Mouse (Mus musculus): ENCODE results near the gene Acad10. TPM values are rescaled to one million over a fixed set of nuclear protein-coding genes. Genes with fewer than 3 reads are reported as not detected.

Acad10 gene
- polyA plus RNA-seq, 2 experiments = 1.7 to 2.2 TPM

- Histone ChIP-seq H3K4me3 (ENCODE audit: insufficient read depth in 1 of 2, low read depth in 2 of 2, low read length in 2 of 2) (no peak overlapping the region), H3K27me3 (ENCODE audit: control insufficient read depth, insufficient read depth, low read length) (no peaks in the 10 kb centered on the region), H3K4me2 (ENCODE audit: low read depth) (no peak overlapping the region), H3K27ac (no peak overlapping the region), H3K9ac (replicated peaks) (no peak overlapping the region), H3K36me3 (replicated peaks; ENCODE audit: control insufficient read depth, insufficient read depth, low read depth) (peaks cover 27% of the 10 kb centered on the region), H3K9me3 (ENCODE audit: control insufficient read depth, low read length) (no peaks in the 10 kb centered on the region), H3K4me1 (replicated peaks; ENCODE audit: control insufficient read depth in 2 of 2, insufficient read depth in 2 of 2, low read length in 1 of 2) (no peaks in the 10 kb centered on the region; a peak in 1 of 4 replicates)
- no peak for DNase-seq (ENCODE audit: low read depth in 3 of 3, low spot score in 3 of 3)
- TF ChIP-seq EP300 (IDR thresholded peaks at IDR 0.05; ENCODE audit: low read depth) (no peak), CTCF (IDR thresholded peaks at IDR 0.05; ENCODE audit: low read depth) (no peak)
- ATAC-seq (ENCODE audit: insufficient read depth) = no peak
- 75% methylated on average over 6 of the region's 6 CpGs for WGBS (ENCODE audit: insufficient replicate concordance)
Measured at GRCm38 (mm10) chr5:121668411-121668810, 8.1 kb upstream of the Acad10 start.

GRCm38 (mm10) chr5:121667067-121667466 lies 6.8 kb upstream of the Acad10 start:
- TF ChIP-seq CTCF (IDR thresholded peaks at IDR 0.05; ENCODE audit: low read depth) (no peak), EP300 (IDR thresholded peaks at IDR 0.05; ENCODE audit: low read depth) (no peak)
- DNase-seq (ENCODE audit: low read depth in 3 of 3, low spot score in 3 of 3) (no peak), ATAC-seq (ENCODE audit: insufficient read depth) (no peak)
- H3K27ac ChIP-seq = no peak overlapping the region
- H3K4me2 ChIP-seq (ENCODE audit: low read depth) = no peak overlapping the region
- no peaks in the 10 kb centered on the region for H3K27me3 ChIP-seq (ENCODE audit: control insufficient read depth, insufficient read depth, low read length)
- no peaks in the 10 kb centered on the region for H3K9me3 ChIP-seq (ENCODE audit: control insufficient read depth, low read length)
- peaks cover 30% of the 10 kb centered on the region for H3K36me3 ChIP-seq (replicated peaks; ENCODE audit: control insufficient read depth, insufficient read depth, low read depth)
- no peak overlapping the region for H3K4me3 ChIP-seq (ENCODE audit: insufficient read depth in 1 of 2, low read depth in 2 of 2, low read length in 2 of 2)
- H3K9ac ChIP-seq (replicated peaks) = no peak overlapping the region
- WGBS (ENCODE audit: insufficient replicate concordance) = 59% methylated on average over 4 of the region's 4 CpGs
- H3K4me1 ChIP-seq (replicated peaks; ENCODE audit: control insufficient read depth in 2 of 2, insufficient read depth in 2 of 2, low read length in 1 of 2) = peaks cover 0 to 2% of the 10 kb centered on the region in 2 experiments; a peak in 1 of 4 replicates

GRCm38 (mm10) chr5:121664971-121665370 lies 4.7 kb upstream of the Acad10 start:
- Histone ChIP-seq H3K4me1 (replicated peaks; ENCODE audit: control insufficient read depth in 2 of 2, insufficient read depth in 2 of 2, low read length in 1 of 2) (peaks cover 4 to 12% of the 10 kb centered on the region in 2 experiments; a peak in 3 of 4 replicates), H3K27me3 (ENCODE audit: control insufficient read depth, insufficient read depth, low read length) (no peaks in the 10 kb centered on the region), H3K9ac (replicated peaks) (no peak overlapping the region), H3K9me3 (ENCODE audit: control insufficient read depth, low read length) (no peaks in the 10 kb centered on the region), H3K27ac (no peak overlapping the region), H3K4me3 (ENCODE audit: insufficient read depth in 1 of 2, low read depth in 2 of 2, low read length in 2 of 2) (no peak overlapping the region), H3K4me2 (ENCODE audit: low read depth) (no peak overlapping the region), H3K36me3 (replicated peaks; ENCODE audit: control insufficient read depth, insufficient read depth, low read depth) (peaks cover 30% of the 10 kb centered on the region)
- 89% methylated on average over 9 of the region's 9 CpGs for WGBS (ENCODE audit: insufficient replicate concordance)
- TF ChIP-seq EP300 (IDR thresholded peaks at IDR 0.05; ENCODE audit: low read depth) (no peak), CTCF (IDR thresholded peaks at IDR 0.05; ENCODE audit: low read depth) (no peak)
- ATAC-seq (ENCODE audit: insufficient read depth) (no peak), DNase-seq (ENCODE audit: low read depth in 3 of 3, low spot score in 3 of 3) (no peak)

- no peak for TF ChIP-seq EP300 (IDR thresholded peaks at IDR 0.05; ENCODE audit: low read depth)
- TF ChIP-seq CTCF (IDR thresholded peaks at IDR 0.05; ENCODE audit: low read depth) = no peak
- WGBS (ENCODE audit: insufficient replicate concordance) = 76% methylated on average over 6 of the region's 6 CpGs
- DNase-seq (ENCODE audit: low read depth in 3 of 3, low spot score in 3 of 3) (no peak), ATAC-seq (ENCODE audit: insufficient read depth) (no peak)
- Histone ChIP-seq H3K27ac (no peak overlapping the region), H3K4me1 (replicated peaks; ENCODE audit: control insufficient read depth in 2 of 2, insufficient read depth in 2 of 2, low read length in 1 of 2) (peaks cover 4 to 17% of the 10 kb centered on the region in 2 experiments), H3K9ac (replicated peaks) (no peak overlapping the region), H3K36me3 (replicated peaks; ENCODE audit: control insufficient read depth, insufficient read depth, low read depth) (peaks cover 30% of the 10 kb centered on the region), H3K27me3 (ENCODE audit: control insufficient read depth, insufficient read depth, low read length) (no peaks in the 10 kb centered on the region), H3K9me3 (ENCODE audit: control insufficient read depth, low read length) (no peaks in the 10 kb centered on the region), H3K4me3 (ENCODE audit: insufficient read depth in 1 of 2, low read depth in 2 of 2, low read length in 2 of 2) (no peak overlapping the region), H3K4me2 (ENCODE audit: low read depth) (no peak overlapping the region)
Measured at GRCm38 (mm10) chr5:121664078-121664477, 3.8 kb upstream of the Acad10 start.

- no peak for ATAC-seq (ENCODE audit: insufficient read depth)
Measured at GRCm38 (mm10) chr5:121663456-121663855, 3.1 kb upstream of the Acad10 start.

More at GRCm38 (mm10) chr5:121663456-121663855, 3.1 kb upstream of the Acad10 start:
- no peaks in the 10 kb centered on the region for H3K27me3 ChIP-seq (ENCODE audit: control insufficient read depth, insufficient read depth, low read length)
- H3K9ac ChIP-seq (replicated peaks) = no peak overlapping the region
- H3K4me1 ChIP-seq (replicated peaks; ENCODE audit: control insufficient read depth in 2 of 2, insufficient read depth in 2 of 2, low read length in 1 of 2) = peaks cover 4 to 17% of the 10 kb centered on the region in 2 experiments
- TF ChIP-seq CTCF (IDR thresholded peaks at IDR 0.05; ENCODE audit: low read depth) = no peak
- TF ChIP-seq EP300 (IDR thresholded peaks at IDR 0.05; ENCODE audit: low read depth) = no peak
- WGBS (ENCODE audit: insufficient replicate concordance) = 81% methylated on average over 8 of the region's 8 CpGs
- no peak overlapping the region for H3K27ac ChIP-seq
- DNase-seq (ENCODE audit: low read depth in 3 of 3, low spot score in 3 of 3) = no peak
- no peak overlapping the region for H3K4me2 ChIP-seq (ENCODE audit: low read depth)
- H3K4me3 ChIP-seq (ENCODE audit: insufficient read depth in 1 of 2, low read depth in 2 of 2, low read length in 2 of 2) = no peak overlapping the region
- H3K9me3 ChIP-seq (ENCODE audit: control insufficient read depth, low read length) = no peaks in the 10 kb centered on the region
- H3K36me3 ChIP-seq (replicated peaks; ENCODE audit: control insufficient read depth, insufficient read depth, low read depth) = peaks cover 30% of the 10 kb centered on the region
